Mouse (Mus musculus) CD4-positive, CD25-positive, alpha-beta regulatory T cell, adult 2 months (primary cell): ENCODE data around the gene Hsd11b1.

Experiments used
- DNase-seq: peaks from one replicate; pipeline ENCODE4 v3.0.0-alpha.2; 2012; ENCODE audit warnings: low read depth, low spot score

Gene Hsd11b1

DNA sequence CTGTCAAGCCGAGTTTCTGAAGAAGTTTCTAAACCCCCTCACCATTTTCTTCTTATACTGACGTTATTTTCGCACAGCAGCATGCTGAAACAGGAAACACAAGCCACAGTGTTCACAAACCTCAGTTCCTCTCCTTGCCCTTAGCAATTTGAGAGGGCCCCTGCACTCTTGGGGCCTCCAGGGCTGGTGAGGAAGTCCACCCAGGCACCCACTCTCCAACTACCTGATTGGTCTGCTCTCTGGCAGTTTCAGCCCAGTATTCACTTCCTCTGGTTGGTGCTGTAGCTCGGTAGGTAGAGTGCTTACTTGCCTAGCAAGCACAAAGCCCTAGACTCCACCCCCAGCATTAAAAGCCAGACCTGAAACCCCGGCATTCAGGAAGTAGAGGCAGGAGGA is 62.5 kb downstream of the Hsd11b1 start, which contains the start of gene Traf3ip3:
Gene Traf3ip3, minus strand, starts transcription at position 321 of the 396 bp plus-strand sequence.
- DNase-seq: peak; percentile 90

- peak; percentile 78 for DNase-seq
Measured at GRCm38 (mm10) chr1:193200640-193201382, 63.1 kb downstream of the Hsd11b1 start.

- DNase-seq: peak; percentile 58
Measured at GRCm38 (mm10) chr1:193198312-193198711, 65.6 kb downstream of the Hsd11b1 start.

GRCm38 (mm10) chr1:193197494-193198205 is 66.2 kb downstream of the Hsd11b1 start:
- DNase-seq: no peak

DNA sequence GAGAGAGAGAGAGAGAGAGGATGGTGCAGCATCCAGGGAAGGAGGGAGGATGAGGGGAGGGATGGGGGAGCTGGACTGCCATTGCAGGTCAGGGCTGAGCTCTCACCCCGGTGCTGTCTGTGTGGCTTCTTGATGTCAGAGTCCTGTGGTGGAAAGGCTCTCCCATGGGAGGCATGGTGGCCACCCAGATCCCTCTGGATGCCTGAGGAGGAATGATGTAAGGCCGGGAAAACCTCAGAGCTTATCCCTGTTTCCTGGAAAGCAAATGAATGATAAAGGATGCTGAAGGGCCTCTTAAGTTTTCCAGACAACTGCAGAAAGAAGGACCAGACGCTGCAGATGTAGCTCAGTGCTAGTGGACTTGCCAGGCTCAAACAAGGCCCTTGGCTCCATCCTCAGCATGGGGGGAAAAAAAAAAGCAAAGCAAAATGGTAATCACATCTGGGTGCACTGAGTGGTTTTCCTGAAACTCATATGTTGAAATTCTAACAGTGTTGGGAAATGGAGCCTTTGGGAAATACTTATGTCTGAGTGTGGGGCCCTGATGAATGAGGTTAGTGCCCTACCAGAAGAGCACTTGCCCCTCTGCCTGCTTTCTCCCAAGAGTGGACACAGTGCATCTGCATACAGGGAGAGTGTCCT is 68.6 kb downstream of the Hsd11b1 start:
- DNase-seq: no peak

DNA sequence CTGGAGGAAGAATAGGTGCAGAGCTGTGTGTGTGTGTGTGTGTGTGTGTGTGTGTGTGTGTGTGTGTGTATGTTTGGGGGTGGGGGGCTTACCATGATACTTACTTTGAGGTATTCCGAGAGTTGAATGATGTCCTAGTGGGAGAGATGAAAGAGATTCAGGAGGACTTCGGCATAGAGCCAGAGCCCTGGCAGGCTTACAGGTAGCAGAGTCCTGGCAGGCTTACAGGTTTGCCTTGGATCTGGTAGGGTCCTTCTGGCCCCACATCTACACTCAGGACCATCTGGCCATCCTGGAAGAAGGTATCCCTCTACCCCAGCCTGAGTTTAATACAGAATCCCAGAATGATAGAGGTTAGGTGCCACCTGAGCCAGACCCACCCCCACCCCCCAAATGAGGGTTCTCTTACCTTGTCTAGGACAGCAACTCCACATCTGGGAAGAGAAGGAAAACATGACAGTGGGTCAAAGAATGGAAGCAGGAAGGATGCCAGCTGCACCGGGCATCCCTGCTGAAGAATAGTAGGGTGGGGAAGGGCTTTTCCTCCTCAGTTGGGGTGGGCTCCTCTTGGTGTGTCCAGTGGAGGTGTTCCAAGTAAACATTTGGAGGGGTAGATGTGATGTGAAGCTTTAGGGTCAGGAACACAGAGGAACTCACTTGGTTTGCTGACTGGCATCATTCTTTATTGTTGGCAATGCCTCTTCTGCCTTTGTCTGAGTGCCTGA is 69.3 kb downstream of the Hsd11b1 start:
- no peak for DNase-seq

- peak; percentile 43 for DNase-seq
Measured at GRCm38 (mm10) chr1:193191675-193192283, 72.1 kb downstream of the Hsd11b1 start.

- peak; percentile 49 for DNase-seq
Measured at GRCm38 (mm10) chr1:193189771-193190170, 74.1 kb downstream of the Hsd11b1 start.

DNA sequence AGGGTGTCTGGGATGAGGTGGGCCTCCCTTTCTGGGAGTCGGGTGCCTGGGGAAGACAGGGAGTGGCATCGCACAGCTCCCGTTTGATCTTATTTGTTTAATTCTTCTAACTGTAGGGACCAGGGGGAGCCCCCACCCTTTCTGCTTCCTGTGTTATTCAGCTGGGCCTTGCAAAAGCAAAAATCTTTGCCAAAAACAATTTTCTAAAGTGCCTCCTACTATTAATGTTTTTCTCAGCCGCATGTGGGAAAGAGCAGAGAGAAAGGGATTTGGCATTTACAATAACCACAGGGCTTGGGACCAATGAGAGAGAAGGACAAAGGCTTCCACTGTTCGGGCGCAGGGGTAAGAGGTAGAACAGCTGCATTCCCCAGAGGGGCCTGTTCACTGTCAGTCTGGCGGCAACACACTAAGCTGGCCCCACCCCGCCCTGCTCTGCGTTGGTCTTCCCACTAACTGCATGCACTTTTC is 74.7 kb downstream of the Hsd11b1 start:
- peak; percentile 68 for DNase-seq

DNA sequence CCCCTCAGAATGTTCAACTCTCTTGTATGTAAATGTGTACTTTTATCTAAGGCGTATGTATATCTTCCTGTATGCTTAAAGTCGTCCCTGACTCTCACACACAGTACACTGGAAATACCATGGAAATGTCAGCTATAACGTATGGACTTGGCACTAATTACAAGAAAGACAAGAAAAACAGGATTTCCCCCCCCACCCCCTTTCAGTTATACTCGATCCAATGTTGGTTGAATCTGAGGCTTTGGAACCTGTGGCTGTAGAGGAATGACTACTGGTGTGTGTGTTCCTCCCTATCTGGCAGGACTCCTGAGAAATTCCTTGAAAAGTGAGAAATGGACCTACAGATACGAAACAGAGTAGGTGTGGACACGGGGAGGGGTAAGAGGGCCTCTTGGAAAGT is 75.6 kb downstream of the Hsd11b1 start:
- no peak for DNase-seq

- peak; percentile 65 for DNase-seq
Measured at GRCm38 (mm10) chr1:193181104-193181503, 82.8 kb downstream of the Hsd11b1 start.

GRCm38 (mm10) chr1:193174143-193174733 is 89.6 kb downstream of the Hsd11b1 start:
- peak; percentile 35 for DNase-seq

DNA sequence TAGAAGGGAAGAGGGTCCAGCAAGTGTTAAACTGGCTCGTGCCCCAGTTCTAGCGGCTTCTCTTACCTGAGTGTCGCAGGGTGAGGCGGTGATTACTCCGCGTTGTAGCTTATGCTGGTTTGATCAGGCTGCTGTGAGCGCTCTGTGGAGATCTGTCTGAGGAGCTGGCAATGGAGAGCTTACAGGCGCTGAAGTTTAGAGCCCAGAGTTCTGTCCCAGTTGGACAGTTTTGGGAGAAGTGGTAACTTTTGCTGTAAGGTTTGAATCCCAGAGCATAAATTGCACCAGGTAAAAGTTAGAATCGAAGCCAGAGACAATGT is 90.1 kb downstream of the Hsd11b1 start:
- no peak for DNase-seq

DNA sequence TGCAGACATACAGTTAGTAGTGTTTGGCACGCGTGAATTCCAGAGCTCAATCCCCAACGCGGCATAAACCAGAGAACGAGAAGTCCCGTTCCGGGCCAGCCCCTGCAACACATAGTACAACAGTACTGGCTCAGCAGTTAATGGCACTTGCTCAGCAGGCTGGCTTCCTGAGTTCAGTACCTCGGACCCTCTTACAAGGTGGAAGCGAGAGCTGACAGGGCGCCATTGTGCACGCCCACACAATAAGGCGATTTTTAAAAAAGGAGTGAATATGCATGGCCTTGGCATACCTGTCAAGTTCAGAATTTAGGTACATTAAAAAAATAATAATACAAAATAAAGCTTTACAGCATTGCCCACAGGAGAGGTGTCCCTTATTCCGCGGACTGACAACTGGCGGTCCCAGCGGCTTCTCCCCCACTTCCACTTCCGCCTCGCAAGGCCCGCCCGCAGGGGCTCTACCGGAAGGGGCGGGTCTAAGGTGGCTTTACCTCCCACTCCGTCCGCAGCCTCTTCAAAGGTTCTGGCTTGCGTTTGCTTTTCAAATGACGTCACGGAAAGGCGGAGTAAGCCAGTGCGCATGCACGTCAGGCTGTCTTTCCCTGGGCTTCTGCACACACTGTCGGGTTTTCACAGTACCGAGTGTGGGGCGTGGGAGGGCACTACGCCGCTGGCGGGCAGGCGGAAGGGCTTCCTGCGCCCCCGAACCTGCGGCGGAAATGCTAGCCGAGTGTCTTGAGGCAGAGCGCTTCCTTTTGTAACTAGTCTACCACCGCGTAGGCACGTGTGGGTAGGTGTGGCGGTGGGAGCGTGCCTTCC is 90.7 kb downstream of the Hsd11b1 start:
- peak; percentile 100 for DNase-seq
